Mouse (Mus musculus) brain, embryonic 14.5 days (tissue): Measurements from ENCODE around the gene Prdm13.

ENCODE experiments used
- CTCF ChIP-seq: fragments of 200-500 bp; IDR thresholded peaks from 2 replicates; pipeline ENCODE4 v1.5.1; 2012; ENCODE audit warnings: inconsistent platforms, mild to moderate bottlenecking, moderate library complexity, borderline replicate concordance; ENCODE audit not compliant: insufficient read depth, insufficient read length; ENCODE audit errors: extremely low read depth
- POLR2A ChIP-seq: fragments of 200-500 bp; IDR thresholded peaks from 2 replicates; pipeline ENCODE4 v1.6.1; 2012; ENCODE audit warnings: mild to moderate bottlenecking, inconsistent platforms, borderline replicate concordance; ENCODE audit not compliant: poor library complexity, insufficient read depth, insufficient read length, severe bottlenecking; ENCODE audit errors: extremely low read depth

DNA sequence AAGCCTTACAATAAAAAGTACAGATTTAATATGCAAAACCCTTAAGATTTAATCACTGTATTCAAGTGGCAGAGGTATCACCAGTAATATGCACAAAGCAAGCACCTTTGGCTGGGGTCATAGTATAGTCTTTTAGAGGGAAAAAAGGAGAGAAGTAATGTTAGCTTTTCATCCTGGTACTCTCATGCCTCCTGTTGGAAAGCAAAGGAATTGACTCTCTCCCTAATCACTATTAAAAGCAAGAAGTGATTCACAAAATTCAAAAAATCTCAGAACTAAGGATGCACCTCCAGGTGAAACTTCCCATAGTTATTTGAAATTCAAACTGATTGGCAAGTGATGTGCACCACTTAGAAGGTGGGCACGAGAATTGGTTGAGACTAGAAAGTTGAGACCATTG is 19.3 kb upstream of the Prdm13 start:
- 0 out of 2 replicates have a peak, but pooled peaks have one; percentile 6 for TF ChIP-seq CTCF
- no peak for TF ChIP-seq POLR2A
